Mouse (Mus musculus) gastrocnemius, postnatal 25 days (tissue): ENCODE results near the gene Ttc39a. TPM values are rescaled to one million over a fixed set of nuclear protein-coding genes. Genes with fewer than 3 reads are reported as not detected.

ENCODE experiments used
- DNase-seq: peaks from one replicate; pipeline ENCODE4 v3.0.0; 2022
- total RNA-seq, 2 experiments: library from RNA; stranded (reverse); gene quantifications; 1 replicate in 1 of 2; 2 replicates in 1 of 2; pipeline ENCODE4 v1.2.3; 2021

The Ttc39a gene
- total RNA-seq, 2 experiments from 2014 or later: 0.18 to 0.64 TPM

- DNase-seq: no peak
These were observed 13.8 kb downstream of the Ttc39a start for GRCm38 (mm10) chr4:109420138-109420795.

DNA sequence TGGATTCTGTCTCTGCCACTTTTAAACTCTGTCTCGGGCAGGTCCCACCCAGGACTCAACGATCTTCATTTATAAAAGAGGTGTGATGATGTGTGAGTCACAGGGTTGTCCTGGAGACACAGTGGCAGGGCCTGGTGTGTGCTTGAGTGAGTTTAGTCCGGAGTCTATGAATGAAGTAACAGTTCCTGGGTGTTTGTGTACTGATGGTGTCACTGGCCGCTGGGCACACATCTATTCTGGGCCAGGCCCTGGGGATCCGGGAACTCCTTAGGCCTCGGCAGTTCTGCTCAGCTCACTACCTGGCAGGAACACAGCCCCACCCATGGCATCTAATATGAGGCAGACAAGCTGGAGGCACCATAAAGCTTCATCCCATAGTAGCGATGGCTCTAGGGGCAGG lies 15.2 kb downstream of the Ttc39a start:
- DNase-seq: no peak

- no peak for DNase-seq
These were observed 16.0 kb downstream of the Ttc39a start for GRCm38 (mm10) chr4:109422436-109422835.

- DNase-seq: no peak
These were observed 17.0 kb downstream of the Ttc39a start for GRCm38 (mm10) chr4:109423438-109423837.

- DNase-seq: no peak
These were observed 20.6 kb downstream of the Ttc39a start for GRCm38 (mm10) chr4:109427058-109427457.

DNA sequence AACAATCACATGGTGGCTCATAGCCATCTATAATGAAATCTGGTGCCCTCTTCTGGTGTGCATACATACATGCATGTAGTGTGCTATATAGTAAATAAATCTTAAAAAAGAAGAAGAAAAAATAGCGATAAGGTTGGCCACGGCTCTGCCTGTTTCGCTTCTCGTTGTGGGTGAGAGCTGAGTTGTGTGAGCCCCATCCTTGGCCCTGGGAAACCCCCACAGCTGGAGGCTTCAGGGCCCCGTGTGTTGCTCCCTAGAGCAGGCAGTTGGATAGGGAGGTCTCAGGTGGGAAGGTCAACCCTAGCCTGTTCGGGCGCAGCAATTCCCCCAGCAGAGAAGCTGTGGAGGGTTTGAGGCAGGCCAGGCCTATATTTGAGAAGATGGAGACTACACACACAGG lies 23.8 kb downstream of the Ttc39a start:
- no peak for DNase-seq

DNA sequence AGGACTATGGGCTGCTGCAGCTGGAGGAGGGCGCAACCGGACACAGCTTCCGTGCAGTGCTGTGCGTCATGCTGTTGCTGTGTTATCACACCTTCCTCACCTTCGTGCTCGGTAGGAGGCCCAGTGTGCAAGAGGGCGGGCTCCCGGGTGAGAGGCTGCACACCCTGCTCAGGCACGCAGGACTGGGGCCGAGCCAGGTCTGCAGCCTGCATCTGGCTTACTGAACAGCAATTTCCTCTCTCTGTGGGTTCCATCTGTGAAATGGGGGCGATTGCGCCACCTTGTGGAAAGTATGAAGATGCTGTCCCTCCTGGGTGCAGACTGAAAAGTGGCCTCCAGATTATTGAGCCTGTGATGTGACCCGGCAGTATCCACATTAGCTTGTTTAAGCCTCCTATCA lies 24.4 kb downstream of the Ttc39a start:
- peak; percentile 33 for DNase-seq

- no peak for DNase-seq
These were observed 26.4 kb downstream of the Ttc39a start for GRCm38 (mm10) chr4:109432668-109433375.

DNA sequence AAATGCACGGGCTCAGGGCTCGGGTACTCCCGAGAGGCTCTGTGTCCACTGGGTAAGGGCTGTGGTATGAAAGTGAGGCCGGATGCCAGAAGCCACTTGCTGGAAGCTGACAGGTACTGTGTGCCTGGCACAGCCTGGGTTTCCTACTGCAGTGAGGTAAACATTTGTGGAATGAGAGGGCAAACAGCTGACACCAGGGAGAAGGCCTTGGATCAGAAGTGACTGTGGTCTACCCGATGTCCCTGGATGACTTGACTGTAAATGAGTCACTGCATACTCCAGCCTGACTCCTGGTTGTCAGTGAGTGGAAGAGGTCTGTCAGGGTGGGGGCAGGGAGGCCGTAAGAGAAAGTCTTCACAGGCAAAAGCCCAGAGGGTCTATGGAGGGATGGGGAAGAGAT lies 27.2 kb downstream of the Ttc39a start:
- peak; percentile 51 for DNase-seq

- DNase-seq: no peak
These were observed 27.8 kb downstream of the Ttc39a start for GRCm38 (mm10) chr4:109434256-109434655.

DNA sequence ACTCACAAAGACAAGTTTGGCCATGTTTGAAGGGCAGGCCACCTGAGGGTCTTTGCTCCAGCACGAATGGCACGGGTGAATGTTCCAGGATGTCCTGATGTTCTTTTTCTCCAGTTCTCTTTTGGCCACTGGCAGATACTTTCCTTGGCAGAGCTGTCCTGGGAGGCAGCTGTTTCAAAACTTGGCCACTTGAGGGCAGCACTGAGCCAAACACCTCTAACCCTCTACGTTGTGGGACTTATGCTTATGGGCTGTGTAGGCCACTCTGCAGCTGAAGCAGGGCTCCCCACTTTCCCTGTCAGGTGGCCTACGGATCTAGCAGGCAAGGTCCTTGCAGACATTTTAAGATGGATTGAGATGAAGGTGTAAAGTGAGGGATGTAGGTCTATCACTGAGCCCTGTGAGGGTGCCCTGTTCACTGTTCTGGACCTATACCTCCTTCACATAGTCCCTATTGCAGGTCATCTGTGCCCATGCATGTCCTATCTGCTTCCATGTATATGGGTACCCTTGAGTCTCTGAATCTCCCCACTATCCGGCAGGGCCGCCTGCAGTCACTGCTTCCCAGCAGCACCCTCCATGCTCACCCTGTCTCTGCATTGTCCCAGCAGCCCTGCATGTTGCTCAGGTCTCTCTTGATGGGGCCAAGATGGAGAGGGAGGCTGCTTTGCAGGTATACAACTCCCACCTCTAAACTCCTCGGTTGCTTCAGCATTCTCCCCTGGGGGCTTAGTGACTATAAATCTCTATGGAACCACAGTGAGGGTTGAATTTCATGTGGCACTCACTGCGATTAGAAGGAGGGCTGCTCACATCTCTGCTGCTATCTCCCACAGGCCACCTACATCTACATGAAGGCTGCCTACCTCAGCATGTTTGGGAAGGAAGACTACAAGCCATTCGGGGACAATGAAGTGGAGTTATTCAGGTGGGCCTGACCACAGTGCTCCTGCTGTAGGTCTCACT lies 31.8 kb downstream of the Ttc39a start:
- DNase-seq: peak; percentile 34

DNA sequence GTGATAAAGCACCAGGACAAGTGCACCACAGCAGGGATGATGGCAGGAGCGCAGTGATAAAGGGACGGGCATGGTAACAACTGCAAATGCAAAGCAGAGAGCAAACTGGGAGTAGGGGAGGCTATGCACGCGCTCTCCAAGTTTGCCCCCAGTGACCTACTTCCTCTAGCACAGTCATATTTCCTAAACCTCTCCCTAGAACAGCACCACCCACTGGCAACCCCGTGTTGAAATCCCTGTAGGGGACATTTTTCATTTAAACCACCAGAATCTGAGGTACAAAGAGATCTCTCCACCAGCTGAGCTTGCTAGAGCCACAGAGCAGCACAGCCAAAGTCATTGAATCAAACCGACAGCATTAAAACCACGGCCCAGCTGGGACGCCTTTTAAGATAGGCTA lies 32.7 kb downstream of the Ttc39a start:
- no peak for DNase-seq

GRCm38 (mm10) chr4:109439825-109440248 lies 33.4 kb downstream of the Ttc39a start:
- DNase-seq: no peak

GRCm38 (mm10) chr4:109440381-109440780 lies 34.0 kb downstream of the Ttc39a start:
- no peak for DNase-seq

- no peak for DNase-seq
These were observed 34.6 kb downstream of the Ttc39a start for GRCm38 (mm10) chr4:109441000-109441399.

- DNase-seq: no peak
These were observed 35.7 kb downstream of the Ttc39a start for GRCm38 (mm10) chr4:109442126-109442525.

GRCm38 (mm10) chr4:109442649-109443048 lies 36.2 kb downstream of the Ttc39a start:
- no peak for DNase-seq

GRCm38 (mm10) chr4:109444471-109444870 lies 38.0 kb downstream of the Ttc39a start:
- DNase-seq: no peak

DNA sequence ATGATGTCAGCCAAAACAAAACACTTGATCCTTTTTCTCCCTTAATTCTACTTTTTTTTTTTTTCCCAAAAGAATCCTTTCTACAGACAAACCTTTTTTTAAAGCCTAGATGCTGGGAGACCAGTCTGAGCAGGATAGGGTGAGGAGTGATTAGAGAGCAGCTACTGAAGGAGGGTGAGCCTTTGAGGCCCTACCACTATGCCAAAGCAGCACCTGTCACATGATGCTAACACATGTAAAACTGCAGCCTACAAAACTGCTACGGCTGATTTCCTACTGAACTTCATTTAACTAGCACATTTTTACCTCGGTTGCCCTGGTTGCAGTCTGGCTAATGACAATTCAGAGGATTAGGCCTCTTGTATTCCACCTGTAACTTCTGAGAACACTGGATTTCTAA lies 38.5 kb downstream of the Ttc39a start:
- no peak for DNase-seq

DNA sequence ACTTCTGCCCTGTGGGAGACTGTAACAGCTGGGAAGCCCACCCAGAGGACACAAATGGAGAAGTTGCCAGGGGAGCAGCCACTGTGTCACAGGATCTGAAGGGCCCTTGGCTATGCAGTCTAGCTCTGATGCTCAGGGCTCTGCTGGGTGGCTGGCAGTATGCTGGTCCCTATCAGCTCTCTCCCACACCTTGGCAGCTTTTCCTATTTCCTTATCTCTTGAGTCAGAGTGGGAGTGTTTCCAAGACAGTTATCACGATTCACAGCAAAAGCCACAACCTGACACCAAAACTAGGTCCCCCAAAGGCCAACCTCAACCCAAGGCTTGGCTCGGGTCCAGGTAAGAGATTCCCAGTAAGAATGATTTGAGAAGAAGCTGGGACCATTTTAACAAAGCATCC lies 39.0 kb downstream of the Ttc39a start:
- DNase-seq: no peak

DNA sequence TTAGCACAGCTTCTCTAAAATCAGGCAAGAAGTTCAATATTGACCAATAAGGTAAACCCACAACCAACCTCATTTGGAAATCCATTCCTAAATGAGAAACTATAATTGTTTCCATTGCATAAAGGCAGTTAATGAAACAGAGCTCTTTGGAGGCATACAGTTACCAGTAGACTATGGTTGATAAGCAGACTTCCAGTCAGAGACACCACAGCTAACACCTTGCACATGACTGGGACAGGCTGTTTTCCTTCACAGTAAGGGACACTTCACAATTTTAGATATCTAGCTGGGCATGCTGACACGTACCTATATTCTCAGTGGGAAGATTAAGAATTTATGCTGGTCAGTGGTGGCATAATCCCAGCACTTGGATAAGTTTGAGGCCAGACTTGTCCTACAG lies 39.5 kb downstream of the Ttc39a start:
- DNase-seq: no peak

DNA sequence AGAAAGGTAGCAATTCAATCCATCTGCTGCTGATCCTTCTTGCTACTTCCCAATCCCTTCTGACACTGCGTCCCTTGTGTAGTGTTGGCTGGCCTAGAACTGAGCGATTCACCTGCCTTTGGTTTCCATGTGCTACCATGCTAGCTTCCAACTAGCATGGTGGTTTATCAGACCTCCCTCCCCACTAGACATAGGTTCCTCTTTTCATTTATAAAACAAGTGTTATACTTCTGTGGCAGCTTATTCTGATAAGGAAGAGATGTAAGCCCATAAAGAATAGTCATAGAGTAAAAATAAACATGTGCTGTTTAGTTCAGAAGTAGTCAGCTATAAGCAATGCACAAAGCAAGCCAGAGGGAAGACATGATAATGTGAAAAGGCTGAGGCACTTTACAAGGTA lies 42.1 kb downstream of the Ttc39a start:
- DNase-seq: no peak

DNA sequence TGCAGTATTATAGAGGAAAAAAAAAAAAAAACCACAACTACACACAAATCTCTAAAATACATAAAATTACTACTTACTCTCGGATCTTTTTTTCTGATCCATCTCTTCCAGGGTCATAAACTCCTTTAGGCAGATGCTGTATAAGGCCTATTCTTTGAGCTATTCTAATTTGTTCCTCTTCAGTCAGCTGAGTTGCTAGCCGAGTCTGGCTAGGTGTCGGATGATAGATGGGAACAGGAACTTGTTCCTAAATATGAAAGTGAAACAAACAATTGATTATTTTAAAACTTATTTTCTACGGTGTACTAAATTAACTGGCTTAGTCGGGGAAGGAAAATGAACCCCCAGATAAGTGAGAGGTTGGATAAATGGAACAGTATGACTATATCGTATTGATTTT lies 50.4 kb downstream of the Ttc39a start:
- DNase-seq: no peak
